Comparison of ENCODE assay signal across 8 mouse cellular contexts in genomic region chr5:124629641-124630040, GRCm38 (mm10). TPM values are rescaled to one million over a fixed set of nuclear protein-coding genes. Genes with fewer than 3 reads are reported as not detected.
DNase-seq lines count a peak whose midpoint lies in the region; ATAC-seq and TF ChIP-seq lines count a peak whose summit lies in the region.

No protein-coding gene starts in this region.

- no peak for TF ChIP-seq POLR2A in liver, adult 2 months (IDR thresholded peaks at IDR 0.05; ENCODE audit: extremely low read depth, insufficient read depth, low read length)
- no peak for TF ChIP-seq POLR2A in cortical plate, adult 2 months (IDR thresholded peaks at IDR 0.05; ENCODE audit: extremely low read depth, insufficient read depth, low read length)

- H3K27ac ChIP-seq in liver, adult 2 months (replicated peaks; ENCODE audit: insufficient read depth, low read depth, low read length) = peak overlapping the region; percentile 43
- H3K27ac ChIP-seq in cortical plate, adult 2 months (ENCODE audit: insufficient read depth, low read length) = no peak overlapping the region
- H3K27ac ChIP-seq in intestine, embryonic 15.5 days = peak overlapping the region; percentile 33; the same call in 1 of the 2 replicates
- H3K27ac ChIP-seq in lung, embryonic 14.5 days (ENCODE audit: low read depth) = no peak overlapping the region

- H3K9me3 ChIP-seq in intestine, embryonic 15.5 days = no peaks in the 10 kb centered on the region
- H3K9me3 ChIP-seq in lung, embryonic 14.5 days (ENCODE audit: low read depth, low read length) = no peaks in the 10 kb centered on the region

- no peak for ATAC-seq in intestine, embryonic 15.5 days
- no peak for ATAC-seq in lung, embryonic 14.5 days (ENCODE audit: insufficient read depth)
- ATAC-seq in erythroid progenitor cell, adult 5-6 weeks (replicated peaks; ENCODE audit: low FRiP score, poor library complexity, severe bottlenecking) = no peak; the same call in 1 of the 2 replicates
- no peak for ATAC-seq in monocyte, adult 5-6 weeks (replicated peaks; ENCODE audit: insufficient number of reproducible peaks, low FRiP score, low TSS enrichment, poor library complexity, severe bottlenecking)

- peaks cover 12% of the 10 kb centered on the region for H3K4me1 ChIP-seq in liver, adult 2 months (ENCODE audit: control insufficient read depth, insufficient read depth, low read length)
- peaks cover 7% of the 10 kb centered on the region for H3K4me1 ChIP-seq in cortical plate, adult 2 months (ENCODE audit: control insufficient read depth, insufficient read depth, low read length)
- peaks cover 18% of the 10 kb centered on the region for H3K4me1 ChIP-seq in intestine, embryonic 15.5 days (replicated peaks)
- peaks cover 6% of the 10 kb centered on the region; the same call in 1 of the 2 replicates for H3K4me1 ChIP-seq in lung, embryonic 14.5 days (ENCODE audit: insufficient read depth)

- peak overlapping the region; percentile 68 for H3K4me2 ChIP-seq in intestine, embryonic 15.5 days (replicated peaks)
- peak overlapping the region; percentile 85 for H3K4me2 ChIP-seq in lung, embryonic 14.5 days

- H3K36me3 ChIP-seq in liver, adult 2 months (ENCODE audit: control insufficient read depth, insufficient read depth, low read length) = peaks cover 10% of the 10 kb centered on the region
- H3K36me3 ChIP-seq in intestine, embryonic 15.5 days = peaks cover 8% of the 10 kb centered on the region; the same call in 1 of the 2 replicates
- peaks cover 11% of the 10 kb centered on the region; the same call in 1 of the 2 replicates for H3K36me3 ChIP-seq in lung, embryonic 14.5 days (ENCODE audit: insufficient read depth)

- 1% methylated on average over 11 of the region's 11 CpGs for WGBS in liver, adult 2 months
- 17% methylated on average over 11 of the region's 11 CpGs for WGBS in intestine, embryonic 15.5 days
- WGBS in lung, embryonic 14.5 days = 12% methylated on average over 11 of the region's 11 CpGs

- no peak for TF ChIP-seq CTCF in liver, adult 2 months (IDR thresholded peaks at IDR 0.05; ENCODE audit: low read depth, low read length)
- no peak for TF ChIP-seq CTCF in cortical plate, adult 2 months (IDR thresholded peaks at IDR 0.05; ENCODE audit: extremely low read depth, insufficient read depth, low read length)
- no peak for TF ChIP-seq CTCF in lung, embryonic 14.5 days (IDR thresholded peaks at IDR 0.05; ENCODE audit: low read depth)

- peaks cover 14% of the 10 kb centered on the region; the same call in 1 of the 2 replicates for H3K79me2 ChIP-seq in liver, adult 2 months (ENCODE audit: control insufficient read depth, insufficient read depth, low read length)

- H3K9ac ChIP-seq in liver, adult 2 months (ENCODE audit: low read depth, low read length) = peak overlapping the region; percentile 90
- peak overlapping the region; percentile 82 for H3K9ac ChIP-seq in intestine, embryonic 15.5 days
- peak overlapping the region; percentile 84 for H3K9ac ChIP-seq in lung, embryonic 14.5 days

- peak; percentile 67 for DNase-seq in liver, adult 2 months (ENCODE audit: extremely low read depth, low read depth, low spot score)
- no peak for DNase-seq in liver
- DNase-seq in lung, embryonic 14.5 days = no peak
- DNase-seq in ovary, postnatal 14 days (ENCODE audit: low spot score) = no peak

- no peaks in the 10 kb centered on the region for H3K27me3 ChIP-seq in liver, adult 2 months (ENCODE audit: control insufficient read depth, insufficient read depth, low read length)
- H3K27me3 ChIP-seq in intestine, embryonic 15.5 days (replicated peaks) = no peaks in the 10 kb centered on the region
- no peaks in the 10 kb centered on the region for H3K27me3 ChIP-seq in lung, embryonic 14.5 days (ENCODE audit: insufficient read depth, low read length)

- H3K4me3 ChIP-seq in liver, adult 2 months (ENCODE audit: insufficient read depth, low read depth, low read length) = peak overlapping the region; percentile 90
- H3K4me3 ChIP-seq in cortical plate, adult 2 months (ENCODE audit: insufficient read depth, low read length) = peak overlapping the region; percentile 86
- peak overlapping the region; percentile 84 for H3K4me3 ChIP-seq in intestine, embryonic 15.5 days (replicated peaks)
- H3K4me3 ChIP-seq in lung, embryonic 14.5 days (ENCODE audit: low read depth, low read length) = peak overlapping the region; percentile 93

RNA-seq across cellular contexts. Expression of gene Atp6v0a2, which starts 1.3 kb away (rescaled TPM):
- 10.8 and 11.7 TPM in 2 replicates for total RNA-seq in liver, adult 2 months (2014; rRNA removed)
- polyA plus RNA-seq in liver, adult 2 months (2012; rRNA removed) = 16.4 and 18.0 TPM in 2 replicates
- polyA plus RNA-seq in cortical plate, adult 2 months (2012; rRNA removed) = 46.2 and 48.0 TPM in 2 replicates
- polyA plus RNA-seq in intestine, embryonic 15.5 days (2015; fragmentation: Nextera tagmentation; extraction: Ambion mirVana) = 57.8 and 59.3 TPM in 2 replicates
- 41.6 and 47.0 TPM in 2 replicates for polyA plus RNA-seq in lung, embryonic 14.5 days (2014; fragmentation: Nextera tagmentation; extraction: Ambion mirVana)
- 3.8 and 7.2 TPM in 2 replicates for total RNA-seq in erythroid progenitor cell, adult 5-6 weeks (2015; ENCODE audit: low replicate concordance)
- total RNA-seq in erythroid progenitor cell, adult 5-6 weeks (2017; ENCODE audit: low replicate concordance) = 7.6 and 8.5 TPM in 2 replicates
- 26.6 to 55.9 TPM (median 27.8 TPM) in 3 replicates for total RNA-seq in monocyte, adult 5-6 weeks (2017)

RNA-seq across cellular contexts. Expression of gene Gtf2h3, which starts 50.7 kb away (rescaled TPM):
- 11.9 and 12.2 TPM in 2 replicates for total RNA-seq in liver, adult 2 months (2014; rRNA removed)
- 21.2 and 23.9 TPM in 2 replicates for polyA plus RNA-seq in liver, adult 2 months (2012; rRNA removed)
- 46.0 and 47.5 TPM in 2 replicates for polyA plus RNA-seq in cortical plate, adult 2 months (2012; rRNA removed)
- polyA plus RNA-seq in intestine, embryonic 15.5 days (2015; fragmentation: Nextera tagmentation; extraction: Ambion mirVana) = 50.6 and 57.6 TPM in 2 replicates
- polyA plus RNA-seq in lung, embryonic 14.5 days (2014; fragmentation: Nextera tagmentation; extraction: Ambion mirVana) = 71.0 and 74.4 TPM in 2 replicates
- 6.1 and 20.5 TPM in 2 replicates for total RNA-seq in erythroid progenitor cell, adult 5-6 weeks (2015; ENCODE audit: low replicate concordance)
- total RNA-seq in erythroid progenitor cell, adult 5-6 weeks (2017; ENCODE audit: low replicate concordance) = 4.7 and 16.6 TPM in 2 replicates
- total RNA-seq in monocyte, adult 5-6 weeks (2017) = 12.7 to 25.2 TPM (median 15.0 TPM) in 3 replicates

RNA-seq across cellular contexts. Expression of gene Eif2b1, which starts 50.7 kb away (rescaled TPM):
- total RNA-seq in liver, adult 2 months (2014; rRNA removed) = 10.5 and 13.0 TPM in 2 replicates
- polyA plus RNA-seq in liver, adult 2 months (2012; rRNA removed) = 12.0 and 13.2 TPM in 2 replicates
- 32.6 and 32.9 TPM in 2 replicates for polyA plus RNA-seq in cortical plate, adult 2 months (2012; rRNA removed)
- 85.0 and 88.3 TPM in 2 replicates for polyA plus RNA-seq in intestine, embryonic 15.5 days (2015; fragmentation: Nextera tagmentation; extraction: Ambion mirVana)
- 78.0 and 81.6 TPM in 2 replicates for polyA plus RNA-seq in lung, embryonic 14.5 days (2014; fragmentation: Nextera tagmentation; extraction: Ambion mirVana)
- total RNA-seq in erythroid progenitor cell, adult 5-6 weeks (2015; ENCODE audit: low replicate concordance) = 17.7 and 21.0 TPM in 2 replicates
- 7.8 and 15.2 TPM in 2 replicates for total RNA-seq in erythroid progenitor cell, adult 5-6 weeks (2017; ENCODE audit: low replicate concordance)
- total RNA-seq in monocyte, adult 5-6 weeks (2017) = 21.2 to 26.1 TPM (median 23.4 TPM) in 3 replicates

Comparison
In these comparisons a context has a peak if more than half of its experiments do, and no peak if none do; other contexts are left out.
1. H3K27ac ChIP-seq: peak in liver, adult 2 months (single experiment) and intestine, embryonic 15.5 days (single experiment); none in cortical plate, adult 2 months (single experiment) and lung, embryonic 14.5 days (single experiment).
2. Peak in every context shown above with its lines, with median percentiles within 50 percentile points of each other: H3K4me3 ChIP-seq and H3K9ac ChIP-seq.